Mouse (Mus musculus): ENCODE results near the gene Mprip. TPM values are rescaled to one million over a fixed set of nuclear protein-coding genes. Genes with fewer than 3 reads are reported as not detected.

The Mprip gene
- polyA plus RNA-seq, 1 experiment: 221 TPM

DNA sequence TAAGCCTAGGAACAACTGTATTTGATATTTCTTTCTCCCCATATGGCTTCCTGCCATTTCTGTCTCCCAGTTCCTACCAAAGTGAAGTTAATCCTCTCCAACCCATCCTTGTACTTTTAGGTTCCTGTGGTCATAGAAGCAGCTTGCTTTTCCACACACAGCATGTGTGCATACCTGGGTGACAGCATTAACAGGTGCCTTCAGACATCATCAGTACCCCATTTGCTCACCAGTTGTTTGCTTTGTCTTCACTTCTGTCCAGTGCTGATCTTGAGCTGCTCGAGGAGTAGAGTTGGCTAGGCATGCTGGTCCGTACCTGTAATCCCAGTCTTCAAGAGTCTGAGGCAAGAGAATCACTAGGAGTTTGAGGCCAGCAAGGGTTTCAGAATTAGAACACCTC, 16.7 kb downstream of the Mprip start:
- Histone ChIP-seq H3K4me3 (ENCODE audit: control insufficient read depth, insufficient read depth, low read length) (no peak overlapping the region), H3K4me1 (replicated peaks; ENCODE audit: control insufficient read depth, insufficient read depth, low read length) (peaks cover 15% of the 10 kb centered on the region), H3K27me3 (ENCODE audit: control insufficient read depth, insufficient read depth, low read length) (no peaks in the 10 kb centered on the region), H3K27ac (ENCODE audit: control insufficient read depth, insufficient read depth, low read length) (no peak overlapping the region), H3K36me3 (ENCODE audit: control insufficient read depth, insufficient read depth, low read length) (no peaks in the 10 kb centered on the region)
- DNase-seq: no peak
- TF ChIP-seq CTCF (IDR thresholded peaks at IDR 0.05; ENCODE audit: borderline replicate concordance, control insufficient read depth, extremely low read depth, insufficient read depth, low read length, poor library complexity) (no peak), POLR2A (IDR thresholded peaks at IDR 0.05; ENCODE audit: control insufficient read depth, extremely low read depth, insufficient read depth, low read length, poor library complexity) (no peak)
- 97% methylated on average over 2 of the region's 2 CpGs for WGBS

DNA sequence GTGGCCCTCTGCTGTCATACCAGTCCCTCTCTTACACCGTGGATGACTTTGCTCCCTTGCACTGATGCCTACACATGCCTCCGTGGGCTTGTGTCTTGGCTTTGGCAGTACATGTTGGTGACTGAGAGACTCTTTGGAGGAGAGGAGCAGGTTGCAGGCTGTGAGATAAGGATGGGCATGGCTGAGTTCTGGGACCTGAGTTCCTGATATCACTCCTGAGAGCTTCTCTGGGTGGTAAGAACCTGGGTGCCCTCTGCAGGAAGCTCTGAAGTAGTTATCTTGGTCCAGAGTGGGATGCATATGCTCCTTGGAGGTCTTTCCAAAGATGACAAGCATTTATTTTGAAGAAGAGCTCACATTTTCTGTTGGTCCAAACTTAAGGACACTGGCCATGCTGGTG, 17.6 kb downstream of the Mprip start:
- TF ChIP-seq POLR2A (IDR thresholded peaks at IDR 0.05; ENCODE audit: control insufficient read depth, extremely low read depth, insufficient read depth, low read length, poor library complexity) (no peak), CTCF (IDR thresholded peaks at IDR 0.05; ENCODE audit: borderline replicate concordance, control insufficient read depth, extremely low read depth, insufficient read depth, low read length, poor library complexity) (no peak)
- Histone ChIP-seq H3K4me1 (replicated peaks; ENCODE audit: control insufficient read depth, insufficient read depth, low read length) (peaks cover 9% of the 10 kb centered on the region), H3K36me3 (ENCODE audit: control insufficient read depth, insufficient read depth, low read length) (no peaks in the 10 kb centered on the region), H3K27ac (ENCODE audit: control insufficient read depth, insufficient read depth, low read length) (no peak overlapping the region), H3K27me3 (ENCODE audit: control insufficient read depth, insufficient read depth, low read length) (no peaks in the 10 kb centered on the region), H3K4me3 (ENCODE audit: control insufficient read depth, insufficient read depth, low read length) (no peak overlapping the region)
- no peak for DNase-seq
- WGBS: 97% methylated on average over 2 of the region's 2 CpGs

DNA sequence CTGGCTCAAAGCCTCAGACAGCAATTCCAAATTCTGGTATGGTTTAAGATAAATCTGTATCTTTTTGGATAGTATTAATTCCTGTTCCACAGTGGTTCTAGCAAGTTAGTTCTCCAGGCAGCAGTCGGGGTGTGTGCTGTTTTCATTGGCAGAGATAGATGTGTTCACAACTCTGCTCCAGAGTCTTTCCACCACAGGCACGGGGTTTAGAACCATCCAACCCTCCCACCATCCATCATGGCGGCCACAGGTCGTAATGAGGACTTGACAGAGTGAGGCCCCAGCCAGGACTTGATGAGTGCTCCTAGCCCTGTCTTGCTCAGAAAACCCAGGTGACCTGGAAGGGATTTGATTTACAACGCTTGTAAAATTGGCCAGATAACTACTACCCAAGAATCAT, 19.0 kb downstream of the Mprip start:
- H3K27me3 ChIP-seq (ENCODE audit: control insufficient read depth, insufficient read depth, low read length): no peaks in the 10 kb centered on the region
- peaks cover 7% of the 10 kb centered on the region for H3K4me1 ChIP-seq (replicated peaks; ENCODE audit: control insufficient read depth, insufficient read depth, low read length)
- TF ChIP-seq CTCF (IDR thresholded peaks at IDR 0.05; ENCODE audit: borderline replicate concordance, control insufficient read depth, extremely low read depth, insufficient read depth, low read length, poor library complexity) (no peak), POLR2A (IDR thresholded peaks at IDR 0.05; ENCODE audit: control insufficient read depth, extremely low read depth, insufficient read depth, low read length, poor library complexity) (no peak)
- no peaks in the 10 kb centered on the region for H3K36me3 ChIP-seq (ENCODE audit: control insufficient read depth, insufficient read depth, low read length)
- 97% methylated on average over 5 of the region's 5 CpGs for WGBS
- no peak overlapping the region for H3K27ac ChIP-seq (ENCODE audit: control insufficient read depth, insufficient read depth, low read length)
- no peak overlapping the region for H3K4me3 ChIP-seq (ENCODE audit: control insufficient read depth, insufficient read depth, low read length)
- DNase-seq: no peak

DNA sequence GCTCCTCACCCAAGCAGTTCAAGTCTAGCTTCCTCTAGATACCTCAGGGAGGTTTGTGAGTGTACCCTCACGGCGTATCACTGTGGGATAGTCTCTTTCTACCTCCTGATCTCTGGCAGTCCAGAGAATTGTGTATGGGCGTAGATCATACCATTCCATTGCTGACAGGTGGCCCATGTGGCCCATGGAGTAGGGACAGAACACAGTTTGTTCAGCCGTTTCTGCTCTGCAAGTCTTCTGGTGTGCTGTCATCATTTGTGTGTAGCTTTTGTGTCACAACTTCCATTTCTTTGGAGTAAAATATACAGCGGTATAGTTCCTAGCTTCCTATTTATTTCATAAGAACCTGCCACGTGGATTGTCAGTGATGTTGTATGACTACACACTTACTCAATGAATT, 23.9 kb downstream of the Mprip start:
- Histone ChIP-seq H3K4me1 (replicated peaks; ENCODE audit: control insufficient read depth, insufficient read depth, low read length) (peaks cover 4% of the 10 kb centered on the region; the same call in 1 of the 2 replicates), H3K4me3 (ENCODE audit: control insufficient read depth, insufficient read depth, low read length) (no peak overlapping the region), H3K36me3 (ENCODE audit: control insufficient read depth, insufficient read depth, low read length) (no peaks in the 10 kb centered on the region), H3K27ac (ENCODE audit: control insufficient read depth, insufficient read depth, low read length) (no peak overlapping the region), H3K27me3 (ENCODE audit: control insufficient read depth, insufficient read depth, low read length) (no peaks in the 10 kb centered on the region)
- WGBS: 97% methylated on average over 6 of the region's 6 CpGs
- DNase-seq: no peak
- no peak for TF ChIP-seq CTCF (IDR thresholded peaks at IDR 0.05; ENCODE audit: borderline replicate concordance, control insufficient read depth, extremely low read depth, insufficient read depth, low read length, poor library complexity)

DNA sequence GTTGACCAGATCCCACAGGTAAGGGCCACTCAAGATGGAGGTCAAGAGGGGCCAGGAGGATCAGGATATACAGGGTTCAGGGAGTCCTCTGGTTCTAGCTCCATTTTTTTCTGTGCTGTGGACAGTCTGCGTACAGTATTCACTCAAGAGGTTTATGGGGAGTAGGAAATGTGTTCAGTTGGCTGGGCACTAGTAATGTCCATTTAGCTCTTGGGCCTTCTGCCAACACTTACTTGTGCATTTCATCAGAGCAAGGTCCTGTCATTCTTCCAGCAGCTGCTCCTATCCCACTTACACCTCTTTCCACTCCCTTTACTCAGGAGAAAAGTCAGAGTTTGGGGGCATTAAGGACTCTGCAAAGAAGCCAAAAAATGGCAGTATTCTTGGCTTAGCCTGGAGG, 33.4 kb downstream of the Mprip start:
- Histone ChIP-seq H3K27ac (ENCODE audit: control insufficient read depth, insufficient read depth, low read length) (no peak overlapping the region), H3K27me3 (ENCODE audit: control insufficient read depth, insufficient read depth, low read length) (no peaks in the 10 kb centered on the region), H3K4me1 (replicated peaks; ENCODE audit: control insufficient read depth, insufficient read depth, low read length) (0 out of 2 replicates have a peak, but pooled peaks cover 4% of the 10 kb centered on the region), H3K36me3 (ENCODE audit: control insufficient read depth, insufficient read depth, low read length) (peaks cover 18% of the 10 kb centered on the region), H3K4me3 (ENCODE audit: control insufficient read depth, insufficient read depth, low read length) (no peak overlapping the region)
- WGBS: 96% methylated on average over 1 of the region's 1 CpGs
- DNase-seq: no peak
- TF ChIP-seq POLR2A (IDR thresholded peaks at IDR 0.05; ENCODE audit: control insufficient read depth, extremely low read depth, insufficient read depth, low read length, poor library complexity) (no peak), CTCF (IDR thresholded peaks at IDR 0.05; ENCODE audit: borderline replicate concordance, control insufficient read depth, extremely low read depth, insufficient read depth, low read length, poor library complexity) (no peak)

DNA sequence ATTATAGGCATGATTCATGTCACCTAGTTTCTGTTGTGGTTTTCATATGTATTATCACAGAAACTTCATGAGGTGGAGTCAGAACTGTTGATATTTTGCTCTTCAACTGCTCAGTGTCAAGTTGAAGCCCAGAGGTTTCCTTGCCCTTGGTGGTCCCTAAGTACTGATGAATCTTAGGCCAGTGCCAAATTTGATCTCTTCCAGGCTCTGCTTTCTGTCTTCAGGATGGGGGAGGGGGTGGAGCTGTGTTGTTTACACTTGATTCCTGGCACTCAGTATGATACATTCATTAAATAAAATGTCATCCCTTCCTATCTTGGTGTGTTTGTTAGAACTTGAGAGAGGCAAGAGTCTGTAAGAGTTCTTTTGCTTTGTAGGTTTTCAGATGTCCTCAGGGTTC, 34.4 kb downstream of the Mprip start:
- Histone ChIP-seq H3K27ac (ENCODE audit: control insufficient read depth, insufficient read depth, low read length) (no peak overlapping the region), H3K4me1 (replicated peaks; ENCODE audit: control insufficient read depth, insufficient read depth, low read length) (0 out of 2 replicates have a peak, but pooled peaks cover 4% of the 10 kb centered on the region), H3K36me3 (ENCODE audit: control insufficient read depth, insufficient read depth, low read length) (peaks cover 19% of the 10 kb centered on the region), H3K27me3 (ENCODE audit: control insufficient read depth, insufficient read depth, low read length) (no peaks in the 10 kb centered on the region), H3K4me3 (ENCODE audit: control insufficient read depth, insufficient read depth, low read length) (no peak overlapping the region)
- TF ChIP-seq POLR2A (IDR thresholded peaks at IDR 0.05; ENCODE audit: control insufficient read depth, extremely low read depth, insufficient read depth, low read length, poor library complexity): no peak
- no peak for TF ChIP-seq CTCF (IDR thresholded peaks at IDR 0.05; ENCODE audit: borderline replicate concordance, control insufficient read depth, extremely low read depth, insufficient read depth, low read length, poor library complexity)
- DNase-seq: no peak

DNA sequence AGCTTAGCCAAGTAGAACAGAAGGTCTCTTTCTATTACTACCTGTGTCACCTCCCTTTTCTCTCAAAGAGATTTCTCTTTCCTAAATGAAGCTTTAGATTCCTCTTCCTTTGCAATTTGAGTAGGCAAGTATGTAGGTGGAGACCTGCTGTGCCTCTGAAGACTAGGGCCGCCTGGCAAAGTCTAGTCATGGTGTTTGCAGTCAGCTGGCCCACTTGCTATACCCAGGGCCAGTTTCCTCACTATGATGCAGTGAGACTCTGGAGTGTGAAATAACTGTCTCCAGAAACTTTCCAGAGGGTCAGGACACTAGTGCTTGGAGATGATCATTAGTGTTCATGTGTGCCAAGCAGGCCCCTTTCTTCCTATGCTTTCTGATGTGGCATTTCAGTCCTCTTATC, 36.5 kb downstream of the Mprip start:
- WGBS: 100% methylated on average over 1 of the region's 1 CpGs
- Histone ChIP-seq H3K4me3 (ENCODE audit: control insufficient read depth, insufficient read depth, low read length) (no peak overlapping the region), H3K27me3 (ENCODE audit: control insufficient read depth, insufficient read depth, low read length) (no peaks in the 10 kb centered on the region), H3K36me3 (ENCODE audit: control insufficient read depth, insufficient read depth, low read length) (peaks cover 19% of the 10 kb centered on the region), H3K4me1 (replicated peaks; ENCODE audit: control insufficient read depth, insufficient read depth, low read length) (0 out of 2 replicates have a peak, but pooled peaks cover 4% of the 10 kb centered on the region), H3K27ac (ENCODE audit: control insufficient read depth, insufficient read depth, low read length) (no peak overlapping the region)
- no peak for DNase-seq
- TF ChIP-seq POLR2A (IDR thresholded peaks at IDR 0.05; ENCODE audit: control insufficient read depth, extremely low read depth, insufficient read depth, low read length, poor library complexity) (no peak), CTCF (IDR thresholded peaks at IDR 0.05; ENCODE audit: borderline replicate concordance, control insufficient read depth, extremely low read depth, insufficient read depth, low read length, poor library complexity) (no peak)

Measured in thymus, adult 2 months (tissue).